Mouse (Mus musculus) hindlimb bud, embryonic 11.5 days (tissue): ENCODE measurements at regions not wholly inside any gene's neighbourhood (a gene's known extent, or its start where the extent isn't known, plus 50 kb on each side); places are given as distances from the start of the nearest gene placed in this dataset.

Experiments
- DNase-seq: peaks from one replicate; pipeline ENCODE4 v3.0.0-alpha.2; 2012; ENCODE audit warnings: low read depth, low spot score; ENCODE audit errors: extremely low spot score

DNA sequence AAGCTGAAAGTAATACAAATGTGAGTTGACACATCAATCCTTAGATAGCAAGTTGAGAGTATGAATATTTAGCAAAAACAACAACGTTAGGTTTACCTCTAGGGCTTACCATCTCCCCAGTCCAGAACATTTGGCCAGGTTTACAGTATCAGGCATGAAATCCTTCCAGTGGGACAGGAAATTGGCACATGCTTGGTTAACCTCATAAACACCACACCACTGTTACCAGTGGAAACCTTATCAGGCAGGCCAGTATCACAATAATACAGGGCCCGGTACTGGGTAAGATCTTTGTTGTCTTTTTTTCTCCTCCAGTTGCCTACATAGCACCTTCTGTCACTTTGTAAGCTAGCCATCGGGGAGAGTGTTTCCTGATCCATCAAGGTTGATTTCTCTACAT is 101.7 kb upstream of the Slc13a1 start:
- DNase-seq: no peak

DNA sequence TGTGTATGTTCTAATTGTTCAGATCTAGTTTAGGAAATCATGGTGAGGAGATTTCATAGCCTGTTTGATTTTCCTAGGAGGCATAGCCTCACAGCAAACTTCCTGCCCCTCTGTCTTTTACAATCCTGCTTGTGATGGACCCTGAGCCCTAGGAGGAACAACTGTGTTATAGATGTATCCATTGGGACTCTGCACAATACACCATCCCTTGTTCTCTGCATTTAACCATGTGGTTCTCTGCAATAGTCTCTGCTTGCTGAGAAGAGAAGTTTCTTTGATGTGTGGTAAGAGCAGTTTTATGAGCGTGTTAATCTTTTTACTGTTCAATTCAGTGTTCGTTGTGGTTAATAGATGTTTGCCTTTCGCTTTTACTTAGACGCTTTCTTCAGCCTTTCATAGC is 95.9 kb upstream of the Slc13a1 start:
- DNase-seq: no peak

DNA sequence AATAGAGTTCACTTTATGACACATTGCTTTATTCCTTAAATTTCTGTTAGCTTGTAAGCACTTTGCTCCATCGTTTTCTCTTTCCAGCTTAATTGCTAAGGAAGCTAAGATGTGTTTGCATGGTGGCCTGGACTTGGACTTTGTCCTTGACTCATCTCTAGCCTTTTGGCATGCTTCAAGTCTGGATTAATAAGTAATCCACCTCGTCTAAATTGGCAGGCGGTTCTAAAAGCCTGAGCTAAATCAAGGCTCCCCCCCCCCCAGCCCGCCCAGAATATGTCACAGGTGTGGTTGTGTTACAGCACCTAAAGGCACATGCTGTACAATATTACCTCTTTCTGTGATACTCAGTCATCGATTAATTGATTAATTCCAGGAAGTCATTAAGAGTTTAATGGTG is 94.7 kb upstream of the Slc13a1 start:
- no peak for DNase-seq

DNA sequence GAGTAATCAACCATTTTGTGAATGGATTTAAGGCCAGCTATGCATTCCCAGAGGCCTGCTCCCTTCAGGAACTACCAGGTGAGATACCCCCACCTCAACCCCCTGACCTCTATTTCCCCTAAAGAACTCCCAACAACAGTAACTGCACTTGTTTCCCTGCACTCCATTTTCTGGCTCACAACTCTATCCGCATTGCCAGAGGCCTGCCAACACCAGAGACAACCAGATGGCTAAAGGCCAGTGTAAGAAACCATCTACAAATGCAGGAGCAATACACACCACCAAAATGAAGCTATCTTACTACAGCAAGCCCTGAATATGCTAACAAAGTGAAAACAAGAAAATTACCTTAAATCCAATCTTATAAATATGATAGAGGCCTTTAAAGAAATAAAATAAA is 77.7 kb upstream of the Slc13a1 start:
- no peak for DNase-seq

DNA sequence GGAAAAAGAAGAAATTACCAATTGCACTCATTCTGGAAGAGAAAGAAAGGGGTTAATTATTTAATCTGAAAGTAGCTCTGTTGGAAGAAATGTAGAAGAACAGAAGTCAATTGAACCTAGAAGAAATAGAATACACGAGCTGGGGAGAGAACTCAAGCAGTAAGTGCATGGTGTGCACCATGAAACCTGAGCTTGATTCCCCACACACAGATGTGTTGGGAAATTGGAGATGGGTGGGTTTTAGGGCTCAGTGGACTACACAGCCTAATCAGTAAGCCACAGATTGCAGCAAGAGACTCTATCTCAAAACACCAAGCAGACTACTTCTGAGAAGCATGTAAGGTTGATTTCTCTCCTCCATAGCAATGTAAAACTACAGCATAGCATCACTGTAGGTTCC is 70.6 kb upstream of the Slc13a1 start:
- DNase-seq: no peak

DNA sequence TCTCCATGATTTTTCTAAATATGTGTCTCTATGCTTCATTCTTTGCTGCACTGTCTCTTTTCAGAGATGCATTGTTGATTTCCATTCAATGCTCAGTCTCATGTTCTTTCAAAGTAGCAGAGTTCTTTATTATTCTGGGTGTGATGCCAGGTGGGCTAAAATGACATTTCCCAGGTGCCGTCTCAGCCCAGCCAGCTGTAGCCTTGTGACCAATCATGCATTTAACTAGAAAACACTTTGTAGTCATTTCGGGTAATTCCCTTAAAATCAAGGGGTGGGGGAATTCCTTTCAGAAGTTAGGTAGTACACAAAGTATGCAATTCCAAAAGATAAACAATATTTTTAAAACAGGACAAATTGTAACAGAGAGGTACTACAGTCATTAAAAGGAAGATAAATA is 70.2 kb upstream of the Slc13a1 start:
- no peak for DNase-seq

DNA sequence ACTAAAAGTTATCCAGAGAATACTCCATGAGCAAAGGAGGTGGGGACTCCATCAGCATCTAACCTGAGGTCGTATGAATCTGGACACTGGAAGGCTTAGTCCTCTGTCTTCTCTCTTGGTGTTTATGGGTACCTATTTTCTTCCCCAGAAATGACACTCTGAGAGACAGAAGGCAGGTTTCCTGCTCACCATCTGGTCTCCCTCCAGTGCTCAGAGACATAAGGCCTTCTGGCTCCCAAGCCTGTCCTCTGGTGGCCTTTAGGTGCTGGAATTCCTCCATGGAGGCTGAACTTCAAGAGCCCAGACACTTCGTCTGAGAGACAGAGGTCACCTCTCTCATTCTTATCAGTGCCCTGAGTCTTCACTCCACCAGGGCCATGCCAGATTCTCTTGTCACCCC is 65.7 kb upstream of the Slc13a1 start:
- DNase-seq: no peak

DNA sequence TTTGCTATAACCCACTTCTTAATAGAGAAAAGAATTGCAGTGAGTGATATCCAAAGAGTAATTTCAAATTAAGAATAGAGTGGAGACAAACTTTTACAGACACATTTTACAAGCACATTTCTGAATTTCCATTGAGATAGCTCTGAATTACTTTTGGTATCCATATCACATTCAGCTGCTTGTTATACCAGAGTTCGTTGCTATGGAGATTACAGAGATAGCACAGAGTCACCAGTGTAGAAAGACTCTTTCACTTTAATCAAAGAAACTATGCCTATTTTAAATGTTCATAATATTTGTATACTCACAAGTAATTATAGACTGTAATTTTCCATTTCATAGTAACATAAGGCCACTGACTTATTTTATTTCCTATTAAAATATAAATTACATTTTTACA is 52.7 kb upstream of the Slc13a1 start:
- DNase-seq: no peak

DNA sequence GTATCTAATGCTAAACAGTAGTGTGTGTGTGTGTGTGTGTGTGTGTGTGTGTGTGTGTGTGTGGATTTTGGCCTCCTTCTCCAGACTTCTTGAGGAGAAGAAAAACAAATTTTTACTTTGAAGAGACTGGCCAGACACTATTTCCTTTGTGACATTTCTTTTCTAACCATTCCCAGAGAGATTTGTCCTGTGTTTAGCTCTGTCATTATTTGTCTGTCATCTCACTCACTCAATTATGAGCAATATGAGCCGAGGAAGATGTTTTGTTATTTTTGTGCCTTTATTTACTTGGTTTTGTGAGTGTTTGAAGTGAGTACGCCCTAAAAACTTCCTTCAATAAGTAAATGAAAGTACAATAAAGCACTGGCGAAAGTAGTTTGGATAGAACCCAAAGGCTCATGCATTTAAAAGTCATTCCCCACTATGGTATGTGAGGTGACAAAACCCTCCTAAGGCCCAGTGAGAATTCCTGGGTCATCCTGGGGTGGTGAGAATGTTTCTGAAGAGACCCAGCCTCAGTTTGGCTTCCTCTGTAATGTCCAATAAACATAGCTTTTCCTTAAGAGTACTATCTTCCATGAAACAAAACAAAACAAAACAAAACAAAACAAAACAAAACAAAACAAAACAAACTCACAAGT is 52.1 kb upstream of the Slc13a1 start:
- no peak for DNase-seq
